Mouse (Mus musculus): ENCODE results near the gene Pmfbp1.
"Not testable (repeated sequence)": the region's sequence is repeated elsewhere in the genome, so short reads cannot be mapped to it uniquely, and the experiment has no call there.

Pmfbp1 gene

DNA sequence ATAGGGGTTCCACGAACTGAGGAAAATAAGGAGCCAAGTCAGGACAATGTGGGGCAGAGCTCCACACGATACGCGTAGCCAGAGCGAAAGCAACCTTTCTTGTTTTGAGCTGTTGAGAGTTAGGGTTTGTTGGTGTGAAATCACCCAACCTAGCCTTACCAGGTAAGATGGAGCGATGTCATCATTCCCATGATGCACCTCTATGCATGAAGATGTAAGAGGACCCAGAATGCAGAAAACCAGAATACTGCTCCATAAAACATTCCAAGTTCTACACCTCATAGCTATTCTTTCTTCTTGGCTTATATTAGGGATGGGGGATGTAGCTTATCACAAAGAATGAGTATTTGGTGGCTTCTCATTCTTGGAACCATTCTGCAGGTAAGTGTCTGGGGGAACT is at the start of gene Pmfbp1:
Gene Pmfbp1, plus strand, starts transcription at position 301 of the 400 bp plus-strand sequence.
- no peak for DNase-seq (ENCODE audit: extremely low read depth, low read depth, low spot score)

DNA sequence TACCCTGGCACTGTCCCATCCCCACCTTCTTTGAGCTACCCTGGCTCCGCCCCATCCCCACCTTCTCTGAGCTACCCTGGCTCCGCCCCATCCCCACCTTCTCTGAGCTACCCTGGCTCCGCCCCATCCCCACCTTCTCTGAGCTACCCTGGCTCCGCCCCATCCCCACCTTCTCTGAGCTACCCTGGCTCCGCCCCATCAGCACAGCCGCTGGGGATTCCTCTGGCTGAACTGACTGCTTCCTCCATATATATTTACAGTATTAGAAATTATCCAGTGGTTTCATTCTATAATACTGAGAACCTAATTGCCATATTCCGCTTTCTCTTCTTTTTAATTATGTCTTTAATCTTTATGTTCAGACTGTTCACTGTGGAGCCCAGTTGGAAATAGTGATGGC is 46.9 kb upstream of the Pmfbp1 start:
- DNase-seq (ENCODE audit: extremely low read depth, low read depth, low spot score), result not testable (repeated sequence)

DNA sequence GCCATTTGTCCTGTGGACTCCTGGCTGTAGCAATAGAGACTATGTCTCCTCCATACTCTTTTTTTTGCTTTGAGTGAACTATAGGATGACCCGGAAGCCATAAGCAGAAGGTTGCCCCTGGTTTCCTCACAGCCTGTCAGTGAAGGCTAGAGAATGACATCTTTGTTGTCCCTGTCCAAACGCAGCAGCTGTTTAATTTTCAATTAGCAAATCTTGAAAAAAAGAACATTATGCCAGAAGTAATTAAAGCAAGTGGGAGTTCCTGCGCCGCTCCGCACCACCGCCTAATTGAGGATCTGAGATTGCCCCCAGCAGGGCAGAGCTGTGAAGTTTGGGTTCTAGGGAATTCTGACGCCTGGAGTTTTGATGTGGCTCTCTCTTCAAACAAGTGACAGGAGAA is 42.8 kb upstream of the Pmfbp1 start:
- no peak for DNase-seq (ENCODE audit: extremely low read depth, low read depth, low spot score)

DNA sequence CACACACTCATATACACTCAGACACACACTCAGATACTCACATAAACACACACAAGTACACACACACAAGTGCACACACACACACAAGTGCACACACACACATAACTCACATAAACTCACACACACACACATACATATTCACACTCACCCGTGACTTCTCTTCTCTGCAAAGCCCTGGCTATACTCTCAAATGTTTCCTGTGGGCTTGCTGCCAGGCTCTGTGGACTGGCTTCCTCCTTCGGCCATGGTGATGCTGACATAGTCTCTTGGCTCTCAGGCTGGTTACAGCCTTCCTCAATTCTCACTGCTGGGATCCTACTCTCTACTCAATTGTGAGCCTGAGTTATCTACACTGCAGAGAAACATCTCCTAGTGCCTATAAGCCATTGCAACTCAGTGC is 38.7 kb upstream of the Pmfbp1 start:
- DNase-seq (ENCODE audit: extremely low read depth, low read depth, low spot score), result no peak

DNA sequence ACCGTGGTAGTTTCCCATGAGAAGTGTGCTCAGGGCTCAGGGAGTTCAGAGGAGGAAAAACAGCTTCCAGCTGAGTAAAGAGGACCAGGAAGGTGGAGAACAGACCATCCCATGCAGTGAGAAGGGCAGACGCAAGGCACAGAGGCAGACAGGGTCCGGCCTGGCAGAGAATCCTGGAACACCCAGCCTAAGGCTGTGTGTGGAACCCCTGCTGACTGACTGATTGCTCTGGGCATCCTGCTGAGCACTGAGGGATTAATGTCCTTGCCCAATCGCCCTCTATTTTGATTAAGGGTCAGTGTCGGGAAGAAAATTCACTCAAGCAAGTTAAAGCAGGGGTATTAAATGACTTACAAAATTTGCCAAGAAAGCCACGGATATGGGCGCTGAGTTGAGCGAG is 36.4 kb upstream of the Pmfbp1 start:
- no peak for DNase-seq (ENCODE audit: extremely low read depth, low read depth, low spot score)

DNA sequence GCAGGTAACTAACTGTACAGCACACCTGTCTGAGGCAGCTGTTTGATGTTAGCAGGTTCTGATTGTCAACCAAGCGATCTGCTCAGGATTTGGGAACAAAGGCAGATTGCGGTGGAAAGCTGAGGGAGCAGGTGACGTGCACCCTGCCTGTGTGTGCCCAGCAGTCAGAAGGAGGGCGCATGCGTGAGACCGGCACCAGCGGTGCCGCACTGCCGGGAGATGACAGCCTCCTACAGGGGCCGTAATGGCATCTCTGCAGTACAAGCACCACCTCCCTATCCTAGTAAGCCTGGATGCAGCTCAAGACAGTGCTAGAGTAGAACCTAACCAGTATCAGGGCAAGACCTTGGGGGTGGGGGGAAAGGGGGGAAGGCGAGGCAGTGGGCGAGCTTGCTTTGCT is 35.2 kb upstream of the Pmfbp1 start:
- no peak for DNase-seq (ENCODE audit: extremely low read depth, low read depth, low spot score)

DNA sequence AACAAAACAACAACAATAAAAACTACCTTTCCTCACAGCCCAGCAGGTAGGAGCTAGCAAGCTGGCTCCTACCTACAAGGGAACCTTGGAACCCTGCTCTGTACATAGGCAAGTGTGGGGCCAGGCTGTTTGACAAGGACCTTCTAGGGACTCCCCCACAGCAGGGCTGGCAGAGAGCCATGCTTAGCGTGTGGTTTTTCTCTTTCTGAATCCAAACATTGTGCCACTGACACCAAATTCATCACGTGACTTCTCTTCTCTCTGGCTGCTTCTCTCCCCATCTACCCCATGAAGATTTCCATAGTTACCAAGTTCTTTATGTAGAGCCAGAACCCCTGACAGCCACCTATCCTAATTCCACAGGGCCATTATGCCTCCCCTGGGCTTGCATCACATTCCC is 30.8 kb upstream of the Pmfbp1 start:
- no peak for DNase-seq (ENCODE audit: extremely low read depth, low read depth, low spot score)

DNA sequence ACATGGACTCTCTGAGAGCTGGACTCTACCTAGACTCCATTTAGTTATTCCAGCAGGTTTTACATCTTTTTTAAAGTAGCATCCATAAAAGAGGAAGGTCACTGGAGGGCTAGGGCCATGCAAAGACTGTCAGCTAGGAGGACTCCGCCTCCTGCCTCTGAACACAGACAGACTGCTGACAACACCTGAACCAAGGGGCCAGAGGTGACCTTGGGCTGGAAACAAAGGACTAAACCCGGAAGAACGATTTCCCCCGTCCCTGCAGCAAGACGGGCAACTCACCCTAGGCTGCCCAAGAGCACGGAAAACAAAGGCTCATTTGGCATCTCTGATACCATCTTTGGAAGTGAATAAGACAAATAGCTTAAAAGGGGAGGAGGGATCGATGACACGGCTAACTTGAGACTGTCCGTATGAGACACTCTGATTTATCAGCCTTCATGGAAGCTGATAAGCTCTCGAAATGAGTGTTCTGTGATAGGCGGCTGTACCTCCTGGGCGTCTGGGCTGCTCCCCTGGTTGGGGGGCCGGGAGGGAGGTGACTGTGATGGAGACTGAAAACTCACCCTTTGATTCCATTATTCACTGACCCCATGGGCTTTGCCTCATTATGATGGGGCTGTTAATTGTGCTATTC is 30.0 kb upstream of the Pmfbp1 start:
- no peak for DNase-seq (ENCODE audit: extremely low read depth, low read depth, low spot score)

DNA sequence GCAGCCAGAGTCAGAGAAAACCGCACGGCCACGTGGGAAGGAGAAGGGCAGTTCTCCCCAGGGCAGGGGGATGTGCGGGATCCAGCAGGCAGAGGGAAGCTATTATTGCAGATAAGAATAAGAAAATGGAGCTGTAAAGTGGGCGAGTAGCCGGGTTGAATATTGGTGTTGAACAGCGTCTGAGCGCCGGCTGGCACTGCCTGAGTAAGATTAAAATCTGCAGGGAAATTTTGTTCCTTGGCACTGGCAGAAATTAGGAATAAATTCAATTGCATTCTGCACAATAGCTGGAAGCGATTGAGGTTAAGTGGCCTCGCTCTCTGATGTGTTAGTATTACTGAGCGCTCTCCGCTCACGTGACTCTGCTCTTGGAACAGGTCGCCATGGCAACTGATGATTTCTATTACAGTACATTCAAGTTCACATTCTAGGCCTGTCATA is 29.4 kb upstream of the Pmfbp1 start:
- DNase-seq (ENCODE audit: extremely low read depth, low read depth, low spot score), result no peak

DNA sequence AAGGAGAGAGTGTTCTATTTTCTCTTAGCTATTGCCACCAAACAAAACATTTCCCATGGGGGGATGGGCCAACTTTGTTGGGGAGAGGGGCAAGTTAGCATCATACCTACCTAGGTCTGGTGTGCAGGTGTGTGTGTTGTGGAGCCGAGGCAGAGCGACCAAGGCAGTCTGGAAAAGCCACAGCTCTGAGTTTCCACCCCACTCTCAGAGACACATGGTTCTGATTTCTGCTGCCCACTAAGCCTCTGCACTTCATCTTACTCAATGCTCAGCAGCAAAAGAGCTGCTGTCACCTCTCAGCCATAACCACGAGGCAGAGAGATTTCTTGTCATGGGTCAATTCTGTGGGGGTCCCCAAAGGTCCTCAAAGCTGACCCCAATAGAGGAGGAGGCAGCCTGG is 28.8 kb upstream of the Pmfbp1 start:
- DNase-seq (ENCODE audit: extremely low read depth, low read depth, low spot score), result no peak

DNA sequence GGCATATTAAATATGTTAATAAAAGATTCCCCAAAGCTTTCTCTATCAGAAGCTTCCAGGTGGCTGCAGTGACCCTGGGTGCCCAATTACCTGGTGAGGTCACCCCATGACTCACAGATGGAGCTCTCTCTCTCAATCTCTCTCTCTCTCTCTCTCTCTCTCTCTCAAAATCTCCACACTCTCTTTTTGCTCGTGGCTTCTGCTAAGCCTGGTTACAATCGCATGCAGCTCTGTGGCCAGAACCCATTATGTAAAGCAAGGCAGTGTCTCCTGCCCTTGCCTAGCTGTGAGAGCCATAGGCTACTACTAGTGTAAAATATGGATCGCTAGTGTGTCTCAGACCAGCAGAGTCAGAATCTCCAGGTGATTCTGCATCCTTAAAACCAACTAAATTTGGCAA is 28.1 kb upstream of the Pmfbp1 start:
- no peak for DNase-seq (ENCODE audit: extremely low read depth, low read depth, low spot score)

DNA sequence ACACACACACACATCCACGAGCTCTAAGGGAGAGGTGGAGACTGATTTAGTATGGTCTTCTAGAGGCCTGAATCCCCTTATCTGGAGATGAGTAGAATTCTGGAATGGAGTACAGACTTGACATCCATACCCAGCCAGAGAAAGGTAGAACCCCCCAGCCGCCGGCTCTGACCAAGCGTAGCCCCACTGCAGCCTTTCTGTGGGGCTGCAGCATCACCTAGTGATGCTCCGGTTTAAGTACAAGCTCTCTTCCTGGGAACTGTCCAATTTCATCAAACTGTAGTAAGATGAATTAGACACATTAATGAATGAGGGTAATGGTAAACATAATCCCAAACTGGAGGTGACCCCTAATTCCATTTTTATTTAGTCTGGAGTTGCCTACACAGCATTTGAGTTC is 26.3 kb upstream of the Pmfbp1 start:
- DNase-seq (ENCODE audit: extremely low read depth, low read depth, low spot score), result no peak

DNA sequence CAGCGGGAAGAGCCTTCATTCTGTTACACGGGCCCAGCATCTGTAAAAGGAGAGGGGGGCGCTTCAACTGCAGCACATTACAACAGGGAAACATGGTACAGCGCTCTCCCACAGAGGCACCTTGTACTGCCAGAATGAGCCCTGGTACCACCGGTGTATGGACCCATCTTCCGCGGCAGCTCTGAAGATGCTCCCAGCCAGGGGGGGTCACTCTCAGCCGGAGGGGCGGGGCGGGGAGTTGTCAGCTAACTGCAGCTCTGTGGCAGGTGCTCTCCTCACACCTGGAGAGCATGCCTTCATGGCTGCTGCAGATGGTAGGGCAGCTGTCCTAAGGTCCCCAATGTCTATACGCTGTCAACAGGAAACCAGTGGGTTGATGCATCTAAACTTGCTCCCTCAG is 25.7 kb upstream of the Pmfbp1 start:
- no peak for DNase-seq (ENCODE audit: extremely low read depth, low read depth, low spot score)

DNA sequence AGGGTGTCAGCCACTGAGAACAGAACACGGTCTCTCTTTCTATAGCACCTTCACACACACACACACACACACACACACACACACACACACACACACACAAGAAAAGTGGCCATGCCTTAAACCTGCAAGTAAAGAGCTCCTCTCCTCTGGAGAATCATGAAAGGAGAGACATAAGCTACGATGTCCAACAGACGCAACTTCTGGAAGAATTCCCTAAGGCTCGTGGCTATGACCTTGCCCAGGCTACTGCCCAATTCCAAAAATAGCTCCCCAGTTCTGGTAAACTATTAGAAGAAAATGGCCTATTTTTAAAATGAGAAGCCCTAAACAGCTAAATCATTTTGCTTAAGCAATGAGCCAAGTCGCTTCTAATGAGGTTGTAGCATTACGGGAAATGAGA is 22.0 kb upstream of the Pmfbp1 start:
- DNase-seq (ENCODE audit: extremely low read depth, low read depth, low spot score), result no peak

DNA sequence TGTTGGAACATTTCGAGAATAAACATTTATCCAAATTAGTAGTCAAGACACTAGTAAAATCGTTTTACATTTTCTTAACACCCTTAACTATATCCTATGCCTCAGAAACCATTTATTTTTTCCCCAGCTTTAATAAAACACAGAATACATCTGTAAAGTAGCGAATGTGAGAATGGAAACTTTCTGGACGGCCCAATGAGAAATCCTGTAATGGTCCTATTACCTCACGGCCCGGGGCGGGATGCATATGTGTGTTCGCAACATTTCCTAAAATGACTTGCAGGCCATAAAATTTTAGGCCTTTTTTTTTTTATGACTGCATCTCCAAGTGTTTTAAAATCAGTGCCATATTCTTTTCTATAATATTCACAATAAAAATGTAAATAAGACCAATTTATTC is 21.4 kb upstream of the Pmfbp1 start:
- DNase-seq (ENCODE audit: extremely low read depth, low read depth, low spot score), result no peak

DNA sequence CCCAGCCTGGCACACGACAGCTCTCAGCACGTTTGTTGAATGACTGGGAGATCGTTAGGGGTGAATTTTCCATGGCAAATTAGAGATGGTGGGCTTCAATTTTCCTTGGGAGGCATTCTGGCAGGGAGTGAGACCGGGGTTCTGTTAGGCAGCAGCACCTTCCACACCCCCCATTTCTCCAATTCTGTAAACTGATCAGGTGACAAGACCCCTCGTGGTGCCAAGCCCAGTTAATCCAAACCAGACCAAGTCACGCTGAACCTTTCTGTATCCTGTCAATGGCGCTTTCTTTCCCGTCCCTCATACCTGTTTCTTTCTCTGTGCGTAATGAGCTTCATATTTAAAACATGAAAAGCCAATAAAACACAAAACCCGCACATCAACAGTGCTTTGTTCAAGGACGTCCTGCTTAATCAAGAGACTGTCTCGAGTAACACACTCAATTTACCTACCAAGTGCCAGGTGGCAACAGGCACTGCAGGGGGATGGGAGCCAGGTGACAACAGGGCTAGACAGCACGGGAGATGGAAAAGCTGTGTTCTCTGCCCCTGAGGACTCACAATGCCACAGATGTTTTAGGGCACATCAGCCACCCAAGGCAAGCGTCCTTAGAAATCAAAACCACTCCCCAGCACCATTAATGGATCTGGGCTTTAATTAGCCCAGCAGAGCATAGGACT is 19.2 kb upstream of the Pmfbp1 start:
- no peak for DNase-seq (ENCODE audit: extremely low read depth, low read depth, low spot score)

DNA sequence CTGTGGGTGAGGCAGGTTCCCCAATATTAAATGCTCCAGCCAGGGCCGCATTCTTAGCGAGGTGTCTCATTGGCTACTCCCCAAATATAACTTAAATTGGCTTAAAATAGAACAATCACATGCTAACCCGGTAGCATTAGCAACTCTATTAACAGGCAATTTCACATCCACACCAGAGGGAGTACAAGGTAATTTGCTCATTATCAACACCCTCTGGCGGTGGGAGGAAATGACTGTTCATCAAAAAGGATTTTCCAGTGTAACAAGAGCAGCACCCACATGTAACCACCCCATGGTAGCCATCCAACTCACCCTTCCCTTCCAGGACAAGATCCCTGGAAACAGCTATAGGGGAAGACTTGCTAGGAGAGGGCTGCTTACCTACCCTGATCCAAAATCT is 18.4 kb upstream of the Pmfbp1 start:
- no peak for DNase-seq (ENCODE audit: extremely low read depth, low read depth, low spot score)

DNA sequence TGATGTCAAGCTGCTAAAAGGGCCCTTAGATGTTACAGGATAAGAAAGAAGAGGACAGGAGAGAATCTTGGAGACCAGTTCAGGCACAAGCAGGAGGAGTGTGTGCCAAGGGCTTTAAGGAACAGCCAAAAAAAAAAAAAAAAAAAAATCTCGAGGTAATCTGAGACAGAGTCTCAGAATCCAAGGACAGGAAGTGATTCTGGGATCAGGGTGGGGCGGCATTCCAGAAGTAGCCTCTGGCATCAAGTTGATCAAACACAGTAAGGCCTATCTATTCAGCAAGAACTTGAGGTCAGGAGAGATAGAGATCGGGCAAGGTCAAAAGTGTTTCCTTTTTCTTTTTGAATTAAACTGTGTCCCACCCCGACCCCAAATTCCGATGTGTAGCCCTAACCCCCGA is 15.2 kb upstream of the Pmfbp1 start:
- DNase-seq (ENCODE audit: extremely low read depth, low read depth, low spot score), result no peak

DNA sequence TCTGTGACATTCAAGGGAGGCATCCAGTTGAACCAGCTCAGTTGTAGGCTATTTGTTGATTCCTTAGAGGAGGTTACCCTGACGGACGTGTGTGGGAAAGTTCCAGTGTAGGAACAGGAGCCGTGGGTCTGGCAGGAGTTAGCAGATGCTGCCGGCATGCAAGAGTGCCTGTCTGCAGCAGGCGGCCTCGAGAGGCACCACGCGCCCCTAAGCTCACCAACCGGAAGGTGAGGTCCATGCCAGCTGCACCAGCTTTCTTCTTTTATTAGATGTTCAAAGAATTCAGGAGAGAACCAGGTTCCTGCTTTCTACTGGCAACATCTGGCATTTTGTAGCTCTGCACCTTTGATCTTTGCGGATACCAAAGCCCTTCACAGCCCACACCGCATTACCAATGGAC is 9.1 kb upstream of the Pmfbp1 start:
- DNase-seq (ENCODE audit: extremely low read depth, low read depth, low spot score), result no peak

DNA sequence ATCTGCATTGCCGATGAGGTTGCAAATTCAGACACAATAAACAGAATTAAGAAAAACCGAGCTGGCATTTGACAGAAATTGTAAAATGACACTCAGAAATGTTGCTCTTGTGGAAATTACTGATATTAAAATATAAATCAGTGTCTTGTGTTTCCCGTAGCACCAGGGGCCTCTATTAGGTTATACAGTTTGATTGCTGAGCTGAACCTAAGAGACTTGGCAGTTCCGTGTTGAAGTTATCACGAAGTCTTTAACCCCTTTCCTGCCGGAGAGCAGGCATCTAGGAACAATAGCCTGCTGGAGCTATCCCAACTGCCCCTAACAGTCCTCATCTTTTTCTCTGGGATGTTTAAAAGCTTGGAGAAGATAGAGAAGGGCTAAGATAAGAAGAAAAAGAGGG is 8.3 kb upstream of the Pmfbp1 start:
- no peak for DNase-seq (ENCODE audit: extremely low read depth, low read depth, low spot score)

DNA sequence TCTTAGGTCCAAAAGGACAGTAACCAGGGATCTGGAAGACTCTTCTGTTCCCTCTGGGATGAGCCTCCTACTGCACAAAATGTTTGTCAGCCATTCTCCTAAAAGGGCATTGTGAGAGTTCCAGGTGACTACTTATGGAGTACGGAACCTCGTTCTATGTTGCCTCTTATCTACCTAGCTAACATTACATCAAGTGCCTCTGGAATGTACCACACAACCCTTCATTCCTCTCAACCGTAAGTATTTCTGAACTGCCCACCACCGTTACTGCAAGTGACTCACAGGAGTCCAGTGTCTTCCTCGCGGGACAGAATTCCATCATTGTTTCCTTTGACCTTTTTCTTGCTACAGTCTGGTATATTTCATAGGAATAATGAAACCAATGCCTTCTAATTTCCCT is 1.0 kb upstream of the Pmfbp1 start:
- no peak for DNase-seq (ENCODE audit: extremely low read depth, low read depth, low spot score)

DNA sequence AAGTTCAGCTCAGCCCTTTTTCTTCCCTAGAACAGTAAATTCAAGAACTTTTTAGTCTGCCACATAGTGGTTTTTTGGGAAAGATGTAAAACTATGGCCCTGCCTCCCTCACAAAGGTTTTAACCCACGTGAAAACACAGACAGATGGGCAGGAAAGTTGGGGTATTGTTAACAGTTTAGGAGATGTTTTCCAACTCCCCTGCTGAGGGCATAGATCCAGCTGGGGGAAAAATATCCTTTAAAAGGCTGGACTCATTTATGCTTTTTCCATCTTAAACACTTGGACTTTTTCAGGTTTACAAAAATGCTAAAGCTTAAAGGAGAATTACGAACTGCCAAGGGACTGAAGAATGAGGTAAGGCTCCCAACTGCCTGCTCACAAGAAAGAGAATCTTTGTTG is 774 bp downstream of the Pmfbp1 start:
- DNase-seq (ENCODE audit: extremely low read depth, low read depth, low spot score), result no peak

DNA sequence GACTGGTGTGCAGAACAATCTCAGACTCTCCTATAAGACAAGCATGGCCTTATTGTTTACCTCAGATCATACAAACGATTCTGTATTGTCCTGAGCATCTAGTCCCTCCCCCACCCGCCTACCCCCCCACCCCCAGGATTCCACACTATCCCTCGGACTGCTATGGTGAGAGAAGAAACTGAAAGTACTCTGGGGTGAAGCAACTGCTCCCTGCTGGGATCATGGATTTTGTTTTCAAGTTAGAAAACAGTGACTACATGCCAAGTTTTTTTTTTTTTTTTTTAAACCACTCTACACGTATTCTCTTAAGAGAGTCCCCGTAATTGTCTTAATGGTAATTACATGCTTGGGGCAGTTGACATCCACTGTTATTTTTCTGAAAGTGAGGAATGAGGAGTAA is 3.6 kb downstream of the Pmfbp1 start:
- DNase-seq (ENCODE audit: extremely low read depth, low read depth, low spot score), result no peak
